Mouse (Mus musculus) midbrain, embryonic 12.5 days (tissue): ENCODE measurements around the gene Fmo1. TPM values are rescaled to one million over a fixed set of nuclear protein-coding genes. Genes with fewer than 3 reads are reported as not detected.

ENCODE experiments used
- ATAC-seq: fragments of 200-750 bp; cut with Nextera tagmentation; 2 replicates; pipeline ENCODE4 v1.8.0; 2017; ENCODE audit warnings: low read depth, moderate TSS enrichment, moderate library complexity; ENCODE audit not compliant: low FRiP score
- H3K27ac ChIP-seq: fragments of 300-500 bp; sonication (generic); replicated peaks from 2 replicates; pipeline ENCODE4 v1.5.1; 2016; ENCODE audit warnings: mild to moderate bottlenecking
- H3K27me3 ChIP-seq: fragments of 300-500 bp; sonication (generic); 2 replicates; pipeline ENCODE4 v1.6.1; 2016; ENCODE audit warnings: mild to moderate bottlenecking
- H3K36me3 ChIP-seq: fragments of 300-500 bp; sonication (generic); 2 replicates; pipeline ENCODE4 v1.6.1; 2016
- H3K4me1 ChIP-seq: fragments of 300-500 bp; sonication (generic); 2 replicates; pipeline ENCODE4 v1.6.1; 2016
- H3K4me2 ChIP-seq: fragments of 300-500 bp; sonication (generic); replicated peaks from 2 replicates; pipeline ENCODE4 v1.6.1; 2016; ENCODE audit warnings: mild to moderate bottlenecking, moderate library complexity
- H3K4me3 ChIP-seq: fragments of 300-500 bp; sonication (generic); 2 replicates; pipeline ENCODE4 v1.5.1; 2016; ENCODE audit warnings: mild to moderate bottlenecking
- H3K9ac ChIP-seq: fragments of 300-500 bp; sonication (generic); replicated peaks from 2 replicates; pipeline ENCODE4 v1.6.1; 2016; ENCODE audit warnings: mild to moderate bottlenecking, moderate library complexity
- H3K9me3 ChIP-seq: fragments of 300-500 bp; sonication (generic); 2 replicates; pipeline ENCODE4 v1.6.1; 2016; ENCODE audit warnings: mild to moderate bottlenecking
- WGBS: fragments of 180-500 bp; shearing (Covaris S2); methylation state at CpG from one replicate; pipeline ENCODE4 v1.1.7; 2016; 5-methylcytosine and 5-hydroxymethylcytosine counted together
- polyA plus RNA-seq: library from polyadenylated mRNA; unstranded; fragments of >200 nt; fragmentation: Nextera tagmentation; extraction: Ambion mirVana; gene quantifications from 2 replicates; pipeline ENCODE4 v1.2.1, GENCODE M21; 2016

The Fmo1 gene
- polyA plus RNA-seq, 1 experiment from 2014 or later, result 26.9 TPM

- no peak overlapping the region for H3K4me2 ChIP-seq
- 55% methylated on average over 11 of the region's 11 CpGs for WGBS
- no peak overlapping the region for H3K27ac ChIP-seq
- H3K36me3 ChIP-seq, result no peaks in the 10 kb centered on the region
- no peaks in the 10 kb centered on the region for H3K27me3 ChIP-seq
- H3K4me1 ChIP-seq, result no peaks in the 10 kb centered on the region
- no peak for ATAC-seq
- no peak overlapping the region for H3K4me3 ChIP-seq
- H3K9ac ChIP-seq, result no peak overlapping the region
- no peaks in the 10 kb centered on the region for H3K9me3 ChIP-seq
These were observed 13.4 kb upstream of the Fmo1 start for GRCm38 (mm10) chr1:162879595-162880369.

GRCm38 (mm10) chr1:162875091-162875490, 8.7 kb upstream of the Fmo1 start:
- 58% methylated on average over 3 of the region's 3 CpGs for WGBS
- Histone ChIP-seq H3K9me3 (no peaks in the 10 kb centered on the region), H3K27ac (no peak overlapping the region), H3K9ac (no peak overlapping the region), H3K27me3 (no peaks in the 10 kb centered on the region), H3K36me3 (no peaks in the 10 kb centered on the region), H3K4me2 (no peak overlapping the region), H3K4me3 (no peak overlapping the region), H3K4me1 (no peaks in the 10 kb centered on the region)
- ATAC-seq, result no peak

GRCm38 (mm10) chr1:162871701-162872311, 5.4 kb upstream of the Fmo1 start:
- Histone ChIP-seq H3K27me3 (no peaks in the 10 kb centered on the region), H3K9me3 (no peaks in the 10 kb centered on the region), H3K4me1 (no peaks in the 10 kb centered on the region), H3K9ac (no peak overlapping the region), H3K27ac (no peak overlapping the region), H3K4me2 (no peak overlapping the region), H3K4me3 (no peak overlapping the region), H3K36me3 (no peaks in the 10 kb centered on the region)
- 57% methylated on average over 9 of the region's 9 CpGs for WGBS
- no peak for ATAC-seq

- no peaks in the 10 kb centered on the region for H3K36me3 ChIP-seq
- H3K9ac ChIP-seq, result no peak overlapping the region
- no peaks in the 10 kb centered on the region for H3K27me3 ChIP-seq
- no peaks in the 10 kb centered on the region for H3K9me3 ChIP-seq
- H3K4me1 ChIP-seq, result no peaks in the 10 kb centered on the region
- 81% methylated on average over 7 of the region's 7 CpGs for WGBS
- no peak overlapping the region for H3K27ac ChIP-seq
- H3K4me2 ChIP-seq, result no peak overlapping the region
- no peak for ATAC-seq
- no peak overlapping the region for H3K4me3 ChIP-seq
These were observed 4.6 kb upstream of the Fmo1 start for GRCm38 (mm10) chr1:162870978-162871377.

- Histone ChIP-seq H3K27ac (no peak overlapping the region), H3K4me2 (no peak overlapping the region), H3K4me3 (no peak overlapping the region), H3K9me3 (no peaks in the 10 kb centered on the region), H3K9ac (no peak overlapping the region), H3K4me1 (no peaks in the 10 kb centered on the region), H3K36me3 (no peaks in the 10 kb centered on the region), H3K27me3 (no peaks in the 10 kb centered on the region)
- ATAC-seq, result no peak
- 89% methylated on average over 4 of the region's 4 CpGs for WGBS
These were observed 986 bp upstream of the Fmo1 start for GRCm38 (mm10) chr1:162867396-162867795.

- Histone ChIP-seq H3K36me3 (no peaks in the 10 kb centered on the region), H3K27ac (no peak overlapping the region), H3K9ac (no peak overlapping the region), H3K9me3 (no peaks in the 10 kb centered on the region), H3K4me1 (peaks cover 2% of the 10 kb centered on the region; the same call in 1 of the 2 replicates), H3K4me3 (no peak overlapping the region), H3K4me2 (no peak overlapping the region), H3K27me3 (no peaks in the 10 kb centered on the region)
- 72% methylated on average over 3 of the region's 3 CpGs for WGBS
- no peak for ATAC-seq
These were observed 948 bp downstream of the Fmo1 start for GRCm38 (mm10) chr1:162865493-162865830.

- H3K4me3 ChIP-seq, result no peak overlapping the region
- no peak for ATAC-seq
- WGBS, result 88% methylated on average over 8 of the region's 8 CpGs
These were observed 1.5 kb downstream of the Fmo1 start for GRCm38 (mm10) chr1:162864816-162865492.

GRCm38 (mm10) chr1:162864279-162864678, 2.1 kb downstream of the Fmo1 start:
- H3K27me3 ChIP-seq, result peaks cover 5% of the 10 kb centered on the region; the same call in 1 of the 2 replicates
- H3K4me3 ChIP-seq, result no peak overlapping the region
- H3K36me3 ChIP-seq, result no peaks in the 10 kb centered on the region
- no peak overlapping the region for H3K9ac ChIP-seq
- no peaks in the 10 kb centered on the region for H3K9me3 ChIP-seq
- peaks cover 9% of the 10 kb centered on the region for H3K4me1 ChIP-seq
- WGBS, result 95% methylated on average over 5 of the region's 5 CpGs
- no peak overlapping the region for H3K27ac ChIP-seq
- no peak for ATAC-seq
- H3K4me2 ChIP-seq, result no peak overlapping the region

More at GRCm38 (mm10) chr1:162864816-162865492, 1.5 kb downstream of the Fmo1 start:
- peaks cover 2% of the 10 kb centered on the region; the same call in 1 of the 2 replicates for H3K27me3 ChIP-seq
- H3K36me3 ChIP-seq, result no peaks in the 10 kb centered on the region
- H3K9me3 ChIP-seq, result no peaks in the 10 kb centered on the region
- H3K4me2 ChIP-seq, result no peak overlapping the region
- H3K27ac ChIP-seq, result no peak overlapping the region
- no peak overlapping the region for H3K9ac ChIP-seq
- H3K4me1 ChIP-seq, result peaks cover 2% of the 10 kb centered on the region; the same call in 1 of the 2 replicates

- Histone ChIP-seq H3K27ac (no peak overlapping the region), H3K4me1 (peaks cover 16% of the 10 kb centered on the region), H3K27me3 (peaks cover 5% of the 10 kb centered on the region; the same call in 1 of the 2 replicates), H3K4me2 (no peak overlapping the region), H3K9ac (no peak overlapping the region), H3K36me3 (no peaks in the 10 kb centered on the region), H3K4me3 (no peak overlapping the region), H3K9me3 (no peaks in the 10 kb centered on the region)
- ATAC-seq, result no peak
- 95% methylated on average over 3 of the region's 3 CpGs for WGBS
These were observed 2.8 kb downstream of the Fmo1 start for GRCm38 (mm10) chr1:162863579-162863978.

- Histone ChIP-seq H3K27me3 (peaks cover 5% of the 10 kb centered on the region; the same call in 1 of the 2 replicates), H3K9ac (no peak overlapping the region), H3K36me3 (no peaks in the 10 kb centered on the region), H3K4me2 (no peak overlapping the region), H3K9me3 (no peaks in the 10 kb centered on the region), H3K27ac (0 out of 2 replicates have a peak overlapping the region, but pooled peaks have one; percentile 8), H3K4me1 (peaks cover 18% of the 10 kb centered on the region), H3K4me3 (no peak overlapping the region)
- ATAC-seq, result no peak
- 19% methylated on average over 1 of the region's 1 CpGs for WGBS
These were observed 4.1 kb downstream of the Fmo1 start for GRCm38 (mm10) chr1:162862328-162862727.

- peaks cover 18% of the 10 kb centered on the region for H3K4me1 ChIP-seq
- ATAC-seq, result no peak; the same call in 1 of the 2 replicates
- H3K9ac ChIP-seq, result no peak overlapping the region
- H3K9me3 ChIP-seq, result no peaks in the 10 kb centered on the region
- H3K27ac ChIP-seq, result no peak overlapping the region
- 79% methylated on average over 9 of the region's 9 CpGs for WGBS
- no peak overlapping the region for H3K4me3 ChIP-seq
- no peak overlapping the region for H3K4me2 ChIP-seq
- H3K36me3 ChIP-seq, result no peaks in the 10 kb centered on the region
- H3K27me3 ChIP-seq, result peaks cover 5% of the 10 kb centered on the region; the same call in 1 of the 2 replicates
These were observed 6.3 kb downstream of the Fmo1 start for GRCm38 (mm10) chr1:162859996-162860605.
